Mouse (Mus musculus): ENCODE results near the gene Slc5a8. TPM values are rescaled to one million over a fixed set of nuclear protein-coding genes. Genes with fewer than 3 reads are reported as not detected.

Slc5a8 gene
- polyA plus RNA-seq, 1 experiment from 2014 or later = 0.05 TPM

DNA sequence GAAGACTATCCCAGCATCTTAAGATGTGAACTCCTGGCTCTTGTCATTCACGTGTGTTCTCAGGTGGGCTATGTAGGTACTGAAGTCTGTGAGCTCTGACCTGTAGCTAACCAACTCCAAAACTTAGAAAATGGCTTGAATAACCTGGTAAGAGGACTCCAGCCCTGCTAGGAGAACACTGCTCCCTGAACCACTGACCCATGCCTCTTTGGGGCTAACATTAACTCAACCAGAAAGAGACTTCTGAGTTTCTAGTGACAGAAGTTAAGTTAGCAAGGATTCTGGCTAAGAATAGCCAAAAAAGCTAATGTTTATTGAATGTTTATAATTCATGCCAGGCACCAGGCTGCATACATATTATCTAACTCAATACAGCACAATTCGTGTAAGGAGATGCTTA, 2.6 kb downstream of the Slc5a8 start:
- 75% methylated on average over 2 of the region's 2 CpGs for WGBS
- no peak for ATAC-seq (replicated peaks)

DNA sequence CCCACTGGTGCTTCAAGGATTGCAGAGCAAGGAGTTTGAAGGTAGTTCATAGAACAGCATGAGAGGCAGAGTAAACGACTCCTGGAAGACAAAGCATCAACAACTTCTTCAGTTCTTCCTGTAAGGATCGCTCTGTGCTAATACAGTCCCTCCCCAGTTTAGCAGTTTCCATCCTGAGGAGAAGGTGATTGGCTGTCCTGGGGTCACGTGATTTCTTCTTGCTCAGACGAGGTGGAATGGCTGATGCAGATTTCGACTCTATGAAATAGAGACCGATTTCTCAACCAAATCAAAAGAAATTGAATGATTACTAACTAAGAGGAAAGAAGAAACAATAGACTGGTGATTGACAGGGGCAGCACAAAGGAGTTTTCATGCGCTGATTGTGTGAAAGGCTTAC, 5.6 kb downstream of the Slc5a8 start:
- no peak overlapping the region for H3K4me3 ChIP-seq
- H3K9me3 ChIP-seq = no peaks in the 10 kb centered on the region
- no peak overlapping the region for H3K27ac ChIP-seq (replicated peaks)
- ATAC-seq (replicated peaks) = no peak
- H3K9ac ChIP-seq (replicated peaks) = no peak overlapping the region
- 77% methylated on average over 7 of the region's 7 CpGs for WGBS
- no peaks in the 10 kb centered on the region for H3K36me3 ChIP-seq
- H3K4me2 ChIP-seq (replicated peaks) = no peak overlapping the region
- H3K27me3 ChIP-seq = peaks cover 9% of the 10 kb centered on the region
- H3K4me1 ChIP-seq = 0 out of 2 replicates have a peak, but pooled peaks cover 2% of the 10 kb centered on the region

More for the DNA sequence above, 2.6 kb downstream of the Slc5a8 start:
- Histone ChIP-seq H3K9ac (replicated peaks) (no peak overlapping the region), H3K27me3 (peaks cover 26% of the 10 kb centered on the region), H3K9me3 (no peaks in the 10 kb centered on the region), H3K27ac (replicated peaks) (no peak overlapping the region), H3K36me3 (no peaks in the 10 kb centered on the region), H3K4me3 (no peak overlapping the region), H3K4me2 (replicated peaks) (no peak overlapping the region), H3K4me1 (peaks cover 11% of the 10 kb centered on the region)

DNA sequence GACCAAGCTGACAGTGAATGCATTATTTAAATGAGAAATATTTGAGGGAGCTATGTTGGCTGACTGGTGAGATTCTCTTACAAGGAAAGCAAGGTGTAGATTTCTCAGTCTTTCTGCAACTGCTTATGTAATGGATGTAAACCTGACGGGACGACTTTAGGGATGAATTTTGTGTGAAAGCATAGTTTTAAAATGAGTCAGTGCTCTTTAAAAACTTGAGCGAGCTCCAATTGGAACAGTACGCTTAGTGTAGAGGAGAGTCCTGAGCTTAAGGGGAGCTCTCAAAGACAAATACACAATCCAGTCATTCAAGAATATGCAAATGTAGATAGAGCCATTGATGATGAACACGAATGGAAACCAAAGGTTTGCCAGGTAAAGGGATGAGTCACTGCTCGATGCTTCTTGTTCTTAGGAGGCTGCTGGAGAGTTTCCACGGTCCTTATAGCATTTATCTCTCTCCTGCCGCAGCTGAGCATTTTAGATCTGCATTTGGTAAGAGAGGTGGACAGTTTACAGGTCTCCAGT, 6.8 kb downstream of the Slc5a8 start:
- WGBS = 57% methylated on average over 8 of the region's 8 CpGs
- no peaks in the 10 kb centered on the region for H3K9me3 ChIP-seq
- no peak overlapping the region for H3K9ac ChIP-seq (replicated peaks)
- no peak overlapping the region for H3K27ac ChIP-seq (replicated peaks)
- no peaks in the 10 kb centered on the region for H3K36me3 ChIP-seq
- ATAC-seq (replicated peaks) = no peak
- no peaks in the 10 kb centered on the region for H3K4me1 ChIP-seq
- H3K4me2 ChIP-seq (replicated peaks) = no peak overlapping the region
- 0 out of 2 replicates have a peak, but pooled peaks cover 1% of the 10 kb centered on the region for H3K27me3 ChIP-seq
- H3K4me3 ChIP-seq = no peak overlapping the region

DNA sequence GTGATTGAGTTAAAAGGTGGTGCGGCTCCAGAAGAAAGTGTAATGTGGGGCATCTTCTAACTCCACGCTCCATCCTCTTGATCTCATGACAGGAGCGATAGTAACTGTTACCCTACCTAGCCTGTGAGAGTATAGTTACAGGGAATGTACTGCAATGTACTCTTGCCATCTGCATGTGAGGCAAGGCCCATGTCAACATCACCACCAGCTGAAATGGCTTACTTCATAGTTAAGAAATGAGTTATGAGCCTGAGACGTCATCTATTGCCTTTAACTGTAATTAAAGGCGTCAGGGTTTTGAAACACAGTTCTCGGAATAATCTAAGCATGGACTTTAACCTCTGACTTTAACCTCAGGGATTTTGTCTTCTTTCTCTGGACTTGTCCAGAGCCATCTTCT, 11.2 kb downstream of the Slc5a8 start:
- ATAC-seq (replicated peaks) = no peak

DNA sequence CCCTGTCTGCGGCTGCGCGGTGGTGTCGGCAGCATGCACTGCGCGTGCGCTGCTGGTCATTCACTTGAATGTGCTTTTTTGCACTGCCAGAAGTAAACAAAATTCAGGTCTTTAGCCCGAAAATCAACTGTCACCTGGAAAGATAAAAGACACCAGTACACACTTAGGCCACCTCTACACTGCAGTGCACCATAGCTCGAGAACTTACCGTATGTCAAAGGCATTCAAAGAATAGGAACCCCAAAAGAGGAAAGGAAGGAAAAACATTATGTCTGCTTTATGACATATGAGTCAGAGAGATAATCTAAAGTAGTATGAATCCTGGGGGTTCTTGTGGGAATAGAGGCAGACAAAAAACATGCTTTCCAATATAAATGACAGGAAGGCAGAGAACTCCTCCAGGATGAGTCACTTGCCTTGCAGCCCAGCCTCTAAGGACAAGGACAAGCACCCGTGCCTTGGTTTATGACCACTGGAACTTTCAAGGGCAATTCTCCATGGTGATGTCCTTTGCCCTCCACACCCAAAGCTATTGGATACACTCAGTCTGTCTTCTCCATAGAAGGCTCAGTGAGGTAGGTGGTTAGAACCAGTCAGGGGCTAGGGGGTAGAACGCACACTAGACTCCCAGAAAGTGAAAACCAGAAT, 64.0 kb downstream of the Slc5a8 start:
- ATAC-seq (replicated peaks) = no peak

More for the DNA sequence above, 11.2 kb downstream of the Slc5a8 start:
- no peaks in the 10 kb centered on the region for H3K27me3 ChIP-seq
- H3K4me1 ChIP-seq = no peaks in the 10 kb centered on the region
- H3K9me3 ChIP-seq = no peaks in the 10 kb centered on the region
- no peaks in the 10 kb centered on the region for H3K36me3 ChIP-seq
- H3K27ac ChIP-seq (replicated peaks) = no peak overlapping the region
- H3K4me3 ChIP-seq = no peak overlapping the region
- no peak overlapping the region for H3K4me2 ChIP-seq (replicated peaks)
- 93% methylated on average over 6 of the region's 6 CpGs for WGBS
- no peak overlapping the region for H3K9ac ChIP-seq (replicated peaks)

DNA sequence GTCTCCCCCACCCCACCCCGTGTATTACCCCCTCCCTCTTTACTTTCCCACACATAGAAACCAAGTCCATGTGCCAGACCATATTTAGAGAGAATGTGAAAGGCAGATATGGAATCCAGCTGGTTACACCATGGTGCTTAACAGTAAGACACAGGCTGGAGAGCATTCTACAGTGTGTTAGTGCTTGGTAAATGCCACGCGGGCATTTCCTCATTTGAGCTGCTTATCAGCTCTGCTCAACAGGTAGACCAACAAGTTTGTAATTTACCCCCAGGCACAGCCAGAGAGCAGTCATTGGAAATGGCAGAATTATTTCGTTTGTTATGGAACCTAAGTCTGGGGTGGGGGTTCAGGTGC, 64.5 kb downstream of the Slc5a8 start:
- Histone ChIP-seq H3K9me3 (no peaks in the 10 kb centered on the region), H3K4me2 (replicated peaks) (no peak overlapping the region), H3K4me3 (no peak overlapping the region), H3K27ac (replicated peaks) (no peak overlapping the region), H3K9ac (replicated peaks) (no peak overlapping the region), H3K36me3 (no peaks in the 10 kb centered on the region), H3K27me3 (no peaks in the 10 kb centered on the region), H3K4me1 (no peaks in the 10 kb centered on the region)
- 85% methylated on average over 4 of the region's 4 CpGs for WGBS
- no peak for ATAC-seq (replicated peaks)

More for the DNA sequence above, 64.0 kb downstream of the Slc5a8 start:
- Histone ChIP-seq H3K9ac (replicated peaks) (no peak overlapping the region), H3K4me2 (replicated peaks) (no peak overlapping the region), H3K9me3 (no peaks in the 10 kb centered on the region), H3K27me3 (no peaks in the 10 kb centered on the region), H3K4me1 (no peaks in the 10 kb centered on the region), H3K27ac (replicated peaks) (no peak overlapping the region), H3K4me3 (no peak overlapping the region), H3K36me3 (no peaks in the 10 kb centered on the region)
- WGBS = 92% methylated on average over 12 of the region's 12 CpGs

DNA sequence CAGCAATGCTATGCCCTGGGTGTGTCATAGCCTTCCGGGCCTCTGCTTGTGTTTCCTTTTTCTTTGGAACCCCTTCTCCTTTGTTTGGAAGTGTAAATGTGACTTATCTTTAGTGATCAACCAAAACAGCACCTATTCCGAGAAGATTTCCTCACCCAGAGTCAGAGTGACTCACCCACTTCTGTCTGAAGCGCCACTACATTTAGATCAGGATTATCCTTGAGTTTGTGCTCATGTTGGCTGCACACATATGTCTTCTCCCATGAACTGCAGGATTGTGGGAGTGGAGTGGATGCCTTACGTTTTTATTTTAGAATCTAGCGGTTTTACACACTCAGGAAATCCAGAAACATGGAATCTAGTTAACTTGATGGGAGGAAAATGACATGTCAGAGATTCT, 75.0 kb downstream of the Slc5a8 start:
- no peak overlapping the region for H3K4me3 ChIP-seq
- WGBS = 77% methylated on average over 5 of the region's 5 CpGs

DNA sequence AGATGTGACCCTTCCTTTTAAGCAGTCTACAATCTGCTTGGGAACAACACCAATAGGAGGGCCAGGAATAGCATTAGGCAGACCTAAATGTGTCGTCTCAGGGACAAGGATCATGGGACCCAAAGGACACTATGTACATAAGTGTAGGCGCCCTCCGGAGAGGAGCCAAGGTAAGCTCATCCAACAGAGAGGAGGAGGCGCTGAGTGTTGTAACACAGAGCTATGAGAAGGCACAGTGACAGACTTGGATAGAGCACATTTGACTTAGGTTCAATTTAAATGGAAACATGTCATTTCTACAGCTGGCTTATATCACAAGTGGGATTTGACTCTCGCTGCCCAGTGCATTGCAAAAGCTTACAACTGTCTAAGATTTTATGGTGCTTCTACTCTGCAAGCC, 82.8 kb downstream of the Slc5a8 start:
- ATAC-seq (replicated peaks) = no peak
- Histone ChIP-seq H3K27me3 (no peaks in the 10 kb centered on the region), H3K27ac (replicated peaks) (no peak overlapping the region), H3K4me2 (replicated peaks) (no peak overlapping the region), H3K4me3 (no peak overlapping the region), H3K4me1 (no peaks in the 10 kb centered on the region), H3K36me3 (no peaks in the 10 kb centered on the region), H3K9me3 (no peaks in the 10 kb centered on the region), H3K9ac (replicated peaks) (no peak overlapping the region)
- 97% methylated on average over 5 of the region's 5 CpGs for WGBS

More for the DNA sequence above, 75.0 kb downstream of the Slc5a8 start:
- no peak overlapping the region for H3K27ac ChIP-seq (replicated peaks)
- H3K4me1 ChIP-seq = no peaks in the 10 kb centered on the region
- H3K4me2 ChIP-seq (replicated peaks) = no peak overlapping the region
- H3K9me3 ChIP-seq = no peaks in the 10 kb centered on the region
- H3K27me3 ChIP-seq = no peaks in the 10 kb centered on the region
- no peaks in the 10 kb centered on the region for H3K36me3 ChIP-seq
- ATAC-seq (replicated peaks) = no peak
- H3K9ac ChIP-seq (replicated peaks) = no peak overlapping the region

DNA sequence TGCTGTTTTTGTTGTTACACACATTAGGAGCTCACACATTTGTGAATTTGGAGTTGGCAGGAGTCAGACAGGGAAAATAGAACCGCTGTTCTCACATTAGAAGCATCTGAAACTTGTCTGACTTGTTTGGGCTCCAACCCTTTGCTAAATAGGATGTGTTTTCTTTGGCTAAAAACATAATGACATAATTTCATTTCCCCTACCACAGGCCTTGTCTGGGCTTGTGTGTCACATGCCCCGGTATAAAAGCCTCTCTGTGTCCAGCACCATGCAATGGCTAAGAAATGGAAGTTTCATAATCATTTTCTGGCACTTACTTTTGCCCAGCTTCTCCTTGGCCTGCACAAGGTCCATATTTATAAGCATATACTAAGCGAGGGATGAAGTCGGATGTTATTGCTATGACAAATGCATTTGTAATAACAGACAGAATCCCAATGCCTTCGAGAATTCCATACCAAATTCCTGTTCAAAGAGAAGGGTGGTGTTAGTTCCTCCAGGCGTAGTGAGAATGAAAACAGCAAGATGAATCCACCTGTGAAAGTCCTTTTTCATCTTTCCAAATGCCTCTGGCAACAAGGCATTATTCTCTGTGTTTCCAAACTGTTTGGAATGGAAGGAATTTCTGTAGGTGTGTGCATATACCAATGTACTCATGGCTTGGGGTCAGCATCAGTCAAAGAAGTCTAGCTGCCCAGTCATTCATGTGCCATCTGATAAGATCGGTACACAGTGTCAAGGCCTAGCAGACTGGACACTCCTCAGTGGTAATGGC, 85.3 kb downstream of the Slc5a8 start:
- Histone ChIP-seq H3K4me2 (replicated peaks) (no peak overlapping the region), H3K9ac (replicated peaks) (no peak overlapping the region), H3K9me3 (no peaks in the 10 kb centered on the region), H3K4me1 (no peaks in the 10 kb centered on the region), H3K27me3 (no peaks in the 10 kb centered on the region), H3K36me3 (no peaks in the 10 kb centered on the region), H3K4me3 (no peak overlapping the region), H3K27ac (replicated peaks) (no peak overlapping the region)
- ATAC-seq (replicated peaks) = no peak
- WGBS = 89% methylated on average over 7 of the region's 7 CpGs

DNA sequence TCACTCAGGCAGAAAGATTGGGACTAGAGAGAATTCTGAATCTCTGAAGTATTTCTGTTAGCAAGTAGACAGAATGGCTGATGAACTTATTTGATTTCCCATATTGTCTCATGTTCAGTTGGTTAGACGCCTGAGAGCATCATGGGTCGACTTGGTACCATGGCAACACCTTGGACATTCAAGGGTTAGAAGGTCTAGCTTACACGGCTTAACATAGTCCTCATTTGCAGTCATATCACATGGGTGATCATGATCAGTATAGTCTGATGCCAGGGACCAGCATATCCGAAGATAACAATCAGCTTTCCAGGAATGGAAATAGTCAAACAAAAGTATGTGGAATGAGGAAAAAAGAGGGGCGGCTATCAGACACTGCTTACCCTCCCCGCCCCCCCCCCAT, 93.1 kb downstream of the Slc5a8 start:
- H3K9ac ChIP-seq (replicated peaks) = no peak overlapping the region
- H3K9me3 ChIP-seq = no peaks in the 10 kb centered on the region
- H3K4me1 ChIP-seq = no peaks in the 10 kb centered on the region
- no peaks in the 10 kb centered on the region for H3K27me3 ChIP-seq
- WGBS = 68% methylated on average over 6 of the region's 6 CpGs
- ATAC-seq (replicated peaks) = no peak
- H3K4me2 ChIP-seq (replicated peaks) = no peak overlapping the region
- H3K27ac ChIP-seq (replicated peaks) = no peak overlapping the region
- no peaks in the 10 kb centered on the region for H3K36me3 ChIP-seq
- no peak overlapping the region for H3K4me3 ChIP-seq
